Mouse (Mus musculus): ENCODE data around the gene Ssbp3.

DNA sequence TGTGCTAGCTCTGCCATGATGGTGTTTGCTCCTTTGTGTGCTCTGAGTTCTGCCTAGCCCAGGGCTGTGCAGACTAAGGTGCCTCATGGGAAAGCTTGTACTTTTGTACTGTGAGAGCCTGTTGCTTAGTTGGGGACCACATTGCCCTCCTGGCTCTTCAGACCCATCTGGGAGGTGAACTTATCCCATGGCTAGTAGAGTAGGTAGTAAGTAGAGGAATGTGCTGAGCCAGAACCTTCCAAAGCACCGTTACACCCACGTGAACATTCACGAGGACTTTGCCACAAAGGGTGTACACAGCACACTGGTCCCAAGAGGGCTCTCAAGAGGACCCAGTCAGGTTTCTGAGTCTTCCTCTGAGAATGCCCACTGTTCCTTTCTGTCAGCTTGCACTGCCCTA is 48.1 kb downstream of the Ssbp3 start:
- TF ChIP-seq POLR2A (IDR thresholded peaks at IDR 0.05; ENCODE audit: extremely low read depth, insufficient read depth, low read length) = no peak
- TF ChIP-seq CTCF (IDR thresholded peaks at IDR 0.05; ENCODE audit: low read depth, low read length) = no peak
